Mouse (Mus musculus): ENCODE results near the gene Cdhr5. TPM values are rescaled to one million over a fixed set of nuclear protein-coding genes. Genes with fewer than 3 reads are reported as not detected.
"Not testable (repeated sequence)": the region's sequence is repeated elsewhere in the genome, so short reads cannot be mapped to it uniquely, and the experiment has no call there.

Gene Cdhr5
- polyA plus RNA-seq, 1 experiment from 2014 or later: not detected

GRCm38 (mm10) chr7:141268466-141269272 lies 7.9 kb downstream of the Cdhr5 start:
- Histone ChIP-seq H3K9me3 (no peaks in the 10 kb centered on the region), H3K4me3 (no peak overlapping the region), H3K4me2 (no peak overlapping the region), H3K36me3 (replicated peaks) (peaks cover 2% of the 10 kb centered on the region; the same call in 1 of the 2 replicates), H3K27ac (no peak overlapping the region), H3K27me3 (replicated peaks) (no peaks in the 10 kb centered on the region), H3K9ac (no peak overlapping the region), H3K4me1 (peaks cover 5% of the 10 kb centered on the region; the same call in 1 of the 2 replicates)
- ATAC-seq (replicated peaks): no peak
- WGBS: 84% methylated on average over 24 of the region's 24 CpGs

DNA sequence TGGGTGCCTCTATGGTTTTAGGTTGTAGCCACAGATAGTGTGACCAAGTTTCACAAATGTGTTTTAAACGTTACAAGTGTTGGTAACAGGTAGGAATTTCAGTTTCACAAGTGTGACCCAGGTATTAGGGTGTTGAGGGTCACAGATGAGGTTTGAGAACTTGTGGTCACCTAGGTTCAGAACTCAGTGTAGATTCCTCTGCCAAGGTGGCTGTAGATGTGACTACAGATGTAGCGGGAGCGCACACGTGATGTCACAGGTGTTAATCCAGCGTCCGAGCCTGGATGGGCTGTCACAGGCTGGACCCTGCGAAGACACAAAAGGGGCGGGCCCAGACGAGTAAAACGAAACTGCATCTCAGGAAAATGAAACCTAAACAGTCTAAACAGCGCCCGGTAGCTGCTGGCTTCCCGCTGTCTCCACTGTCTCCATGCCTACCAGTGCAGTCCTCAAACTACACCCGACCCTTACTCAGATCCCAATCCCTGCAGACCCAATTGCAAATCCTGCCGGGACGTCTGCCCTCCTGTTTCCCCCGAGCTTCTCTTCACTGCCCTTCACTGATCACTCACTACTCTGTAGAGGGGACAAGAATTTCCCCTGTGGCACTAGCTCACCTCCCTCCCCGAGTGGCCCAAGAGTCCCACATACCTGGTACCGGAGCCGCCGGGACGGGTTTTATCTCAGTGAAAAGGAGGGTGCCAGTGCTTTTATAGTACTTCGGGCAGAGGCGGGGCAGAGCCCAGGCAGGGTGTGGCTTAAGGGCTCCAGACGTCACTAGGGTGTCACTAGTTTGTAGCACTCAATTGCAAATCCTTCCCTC lies 10.6 kb downstream of the Cdhr5 start, which contains the start of gene Irf7:
Gene Irf7 (minus strand): TSS at position 743 of the 823 bp plus-strand sequence.
- Histone ChIP-seq H3K4me2 (peak within 1 kb of the TSS; percentile 48), H3K27ac (no peak within 1 kb of the TSS), H3K4me3 (peak within 1 kb of the TSS; percentile 25), H3K4me1 (peaks cover 5% of the 10 kb centered on the region; the same call in 1 of the 2 replicates), H3K36me3 (replicated peaks) (peaks cover 26% of the 10 kb centered on the region), H3K27me3 (replicated peaks) (no peaks in the 10 kb centered on the region), H3K9me3 (no peaks in the 10 kb centered on the region), H3K9ac (peak within 1 kb of the TSS; percentile 15; the same call in 1 of the 2 replicates)
- 13% methylated on average over 25 of the region's 25 CpGs for whole genome bisulfite sequencing
- ATAC-seq (replicated peaks): peak; percentile 38; the same call in 1 of the 2 replicates

- ATAC-seq (replicated peaks): no peak
Measured at GRCm38 (mm10) chr7:141265411-141265738, 11.2 kb downstream of the Cdhr5 start.

GRCm38 (mm10) chr7:141264761-141265410 lies 11.7 kb downstream of the Cdhr5 start:
- Histone ChIP-seq H3K9me3 (no peaks in the 10 kb centered on the region), H3K4me3 (no peak overlapping the region), H3K27ac (no peak overlapping the region), H3K4me1 (peaks cover 5% of the 10 kb centered on the region; the same call in 1 of the 2 replicates), H3K9ac (no peak overlapping the region), H3K27me3 (replicated peaks) (no peaks in the 10 kb centered on the region), H3K36me3 (replicated peaks) (peaks cover 36% of the 10 kb centered on the region), H3K4me2 (no peak overlapping the region)
- peak; percentile 49; the same call in 1 of the 2 replicates for ATAC-seq (replicated peaks)
- 36% methylated on average over 12 of the region's 12 CpGs for WGBS

More at GRCm38 (mm10) chr7:141265411-141265738, 11.2 kb downstream of the Cdhr5 start:
- peaks cover 32% of the 10 kb centered on the region for H3K36me3 ChIP-seq (replicated peaks)
- WGBS: 33% methylated on average over 11 of the region's 11 CpGs
- H3K27me3 ChIP-seq (replicated peaks): no peaks in the 10 kb centered on the region
- peaks cover 5% of the 10 kb centered on the region; the same call in 1 of the 2 replicates for H3K4me1 ChIP-seq
- H3K4me3 ChIP-seq: no peak overlapping the region
- H3K9ac ChIP-seq: no peak overlapping the region
- peak overlapping the region; percentile 48; the same call in 1 of the 2 replicates for H3K4me2 ChIP-seq
- no peaks in the 10 kb centered on the region for H3K9me3 ChIP-seq
- no peak overlapping the region for H3K27ac ChIP-seq

DNA sequence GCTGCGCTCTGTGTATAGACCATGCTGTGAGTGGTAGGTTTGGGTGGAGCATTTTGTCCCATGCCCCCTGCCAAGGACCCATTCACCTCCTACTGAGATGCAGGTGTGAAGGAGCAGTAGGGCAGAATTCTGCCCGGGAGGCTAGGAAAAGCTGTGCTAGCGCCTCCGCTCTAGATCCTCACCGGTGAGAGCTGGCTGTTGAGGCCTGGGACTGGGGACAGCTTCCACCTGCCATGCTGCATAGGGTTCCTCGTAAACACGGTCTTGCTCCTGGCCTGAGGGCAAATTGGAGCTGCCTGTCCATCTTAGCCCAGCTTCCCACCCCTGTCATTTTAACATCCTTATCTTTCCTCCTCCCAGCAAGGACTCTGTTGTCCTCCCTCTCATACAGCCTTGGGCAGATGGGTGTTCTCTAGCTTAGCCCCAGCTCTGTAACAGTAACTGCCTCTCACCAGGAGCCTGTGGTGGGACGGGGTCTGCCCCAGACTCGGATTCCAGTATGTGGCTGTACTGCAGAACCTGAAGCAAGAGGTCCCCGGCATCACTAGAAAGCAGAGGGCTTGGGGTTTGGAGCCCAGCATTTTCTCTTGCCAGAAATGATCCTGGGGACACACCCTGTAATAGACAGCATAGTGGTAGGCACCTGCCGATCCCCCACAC lies 12.4 kb downstream of the Cdhr5 start:
- ATAC-seq (replicated peaks): no peak

DNA sequence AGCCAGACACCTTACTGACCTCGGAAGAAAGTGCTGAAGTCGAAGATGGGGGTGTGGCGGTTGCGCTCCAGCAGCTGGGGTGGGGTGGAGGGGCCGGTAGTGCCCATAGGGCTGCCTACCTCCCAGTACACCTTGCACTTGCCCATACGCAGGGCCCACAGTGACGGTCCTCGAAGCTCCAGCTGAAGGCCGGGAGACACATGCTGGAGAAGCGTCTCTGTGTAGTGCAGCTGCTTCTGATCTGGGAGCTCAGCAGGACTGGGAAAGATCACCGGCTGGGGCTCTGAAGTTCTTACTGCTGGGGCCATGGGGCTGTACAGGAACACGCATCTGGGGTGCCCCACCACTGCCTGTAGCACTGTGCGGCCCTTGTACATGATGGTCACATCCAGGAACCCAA lies 12.9 kb downstream of the Cdhr5 start:
- 89% methylated on average over 13 of the region's 13 CpGs for WGBS
- no peak overlapping the region for H3K4me2 ChIP-seq
- no peaks in the 10 kb centered on the region for H3K27me3 ChIP-seq (replicated peaks)
- peaks cover 5% of the 10 kb centered on the region; the same call in 1 of the 2 replicates for H3K4me1 ChIP-seq
- H3K36me3 ChIP-seq (replicated peaks): peaks cover 49% of the 10 kb centered on the region
- H3K9me3 ChIP-seq: no peaks in the 10 kb centered on the region
- H3K4me3 ChIP-seq: no peak overlapping the region
- ATAC-seq (replicated peaks): no peak
- no peak overlapping the region for H3K9ac ChIP-seq
- no peak overlapping the region for H3K27ac ChIP-seq

More for the DNA sequence above, 12.4 kb downstream of the Cdhr5 start:
- Histone ChIP-seq H3K27me3 (replicated peaks) (no peaks in the 10 kb centered on the region), H3K4me3 (no peak overlapping the region), H3K9me3 (no peaks in the 10 kb centered on the region), H3K27ac (no peak overlapping the region), H3K4me1 (peaks cover 5% of the 10 kb centered on the region; the same call in 1 of the 2 replicates), H3K36me3 (replicated peaks) (peaks cover 44% of the 10 kb centered on the region), H3K4me2 (no peak overlapping the region), H3K9ac (no peak overlapping the region)
- WGBS: 78% methylated on average over 11 of the region's 11 CpGs

- 96% methylated on average over 3 of the region's 3 CpGs for WGBS
- Histone ChIP-seq H3K27ac (no peak overlapping the region), H3K36me3 (replicated peaks) (peaks cover 69% of the 10 kb centered on the region)
Measured at GRCm38 (mm10) chr7:141261480-141261879, 15.1 kb downstream of the Cdhr5 start.

DNA sequence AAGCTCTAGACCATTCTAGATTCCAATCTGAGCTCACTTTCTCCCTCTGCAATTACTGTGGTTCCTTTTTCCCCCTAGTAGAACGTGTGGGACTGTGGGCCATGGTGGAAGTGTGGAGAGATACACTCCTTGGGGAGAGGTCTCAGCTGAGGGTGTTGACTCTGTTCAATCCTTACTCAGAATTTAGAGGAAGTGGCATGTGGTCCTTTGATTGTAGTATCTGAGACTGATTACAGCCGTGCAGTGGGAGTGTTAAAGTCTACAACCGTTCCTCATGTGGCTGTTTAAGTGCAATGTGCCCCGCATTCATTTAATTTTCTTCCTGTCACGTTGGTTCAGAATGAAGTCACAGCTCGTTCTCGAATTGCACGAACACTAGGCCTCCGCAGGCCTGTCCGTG lies 20.4 kb downstream of the Cdhr5 start:
- no peak for ATAC-seq (replicated peaks)
- Histone ChIP-seq H3K9ac (no peak overlapping the region), H3K27ac (no peak overlapping the region), H3K4me3 (no peak overlapping the region), H3K36me3 (replicated peaks) (peaks cover 63% of the 10 kb centered on the region), H3K9me3 (no peaks in the 10 kb centered on the region), H3K4me2 (no peak overlapping the region), H3K27me3 (replicated peaks) (no peaks in the 10 kb centered on the region), H3K4me1 (no peaks in the 10 kb centered on the region)
- 93% methylated on average over 10 of the region's 10 CpGs for WGBS

More at GRCm38 (mm10) chr7:141261480-141261879, 15.1 kb downstream of the Cdhr5 start:
- Histone ChIP-seq H3K4me3 (no peak overlapping the region), H3K4me2 (no peak overlapping the region), H3K9me3 (no peaks in the 10 kb centered on the region), H3K27me3 (replicated peaks) (no peaks in the 10 kb centered on the region), H3K9ac (no peak overlapping the region), H3K4me1 (peaks cover 5% of the 10 kb centered on the region; the same call in 1 of the 2 replicates)
- no peak for ATAC-seq (replicated peaks)

DNA sequence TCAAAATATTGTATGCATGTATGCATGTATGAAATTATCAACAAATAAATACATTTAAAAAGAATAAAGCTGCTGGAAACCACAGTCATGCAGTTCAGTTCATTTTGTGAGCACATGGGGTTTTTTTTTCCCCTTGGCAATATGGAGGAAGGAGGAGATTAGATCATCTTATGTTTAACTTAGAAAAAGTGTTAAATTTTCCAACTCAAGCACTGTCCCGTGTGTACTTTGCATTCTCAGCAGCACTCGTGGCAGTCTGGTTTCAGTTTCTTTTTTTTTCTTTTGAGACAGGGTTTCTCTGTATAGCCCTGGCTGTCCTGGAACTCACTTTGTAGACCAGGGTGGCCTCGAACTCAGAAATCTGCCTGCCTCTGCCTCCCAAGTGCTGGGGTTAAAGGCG lies 26.1 kb downstream of the Cdhr5 start:
- not testable (repeated sequence) for H3K4me3 ChIP-seq; H3K27ac ChIP-seq; H3K9me3 ChIP-seq; ATAC-seq (replicated peaks); H3K4me2 ChIP-seq; H3K27me3 ChIP-seq (replicated peaks); H3K4me1 ChIP-seq; H3K9ac ChIP-seq
- WGBS: 95% methylated on average over 4 of the region's 4 CpGs
- peaks cover 37% of the 10 kb centered on the region for H3K36me3 ChIP-seq (replicated peaks)

DNA sequence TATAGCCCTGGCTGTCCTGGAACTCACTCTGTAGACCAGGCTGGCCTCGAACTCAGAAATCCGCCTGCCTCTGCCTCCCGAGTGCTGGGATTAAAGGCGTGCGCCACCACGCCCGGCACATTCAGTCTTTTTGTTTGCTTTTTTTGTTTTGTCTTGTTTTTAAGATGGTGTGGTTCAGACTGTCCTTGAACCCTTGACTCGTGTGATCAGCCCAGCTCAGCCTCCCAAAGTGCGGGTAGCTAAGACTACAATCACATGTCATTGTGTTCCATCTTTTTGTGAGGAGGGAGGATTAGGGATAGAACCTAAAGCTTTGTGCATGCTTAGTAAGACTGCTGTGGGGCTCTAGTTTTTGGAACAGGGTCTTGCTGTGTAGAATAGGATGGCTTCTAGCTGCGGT lies 45.0 kb downstream of the Cdhr5 start:
- H3K27me3 ChIP-seq (replicated peaks): no peaks in the 10 kb centered on the region
- H3K4me3 ChIP-seq: no peak overlapping the region
- H3K9ac ChIP-seq: no peak overlapping the region
- ATAC-seq (replicated peaks): no peak
- no peak overlapping the region for H3K4me2 ChIP-seq
- H3K9me3 ChIP-seq: no peaks in the 10 kb centered on the region
- peaks cover 39% of the 10 kb centered on the region for H3K36me3 ChIP-seq (replicated peaks)
- H3K4me1 ChIP-seq: peaks cover 25% of the 10 kb centered on the region
- WGBS: 89% methylated on average over 9 of the region's 10 CpGs
- H3K27ac ChIP-seq: no peak overlapping the region

DNA sequence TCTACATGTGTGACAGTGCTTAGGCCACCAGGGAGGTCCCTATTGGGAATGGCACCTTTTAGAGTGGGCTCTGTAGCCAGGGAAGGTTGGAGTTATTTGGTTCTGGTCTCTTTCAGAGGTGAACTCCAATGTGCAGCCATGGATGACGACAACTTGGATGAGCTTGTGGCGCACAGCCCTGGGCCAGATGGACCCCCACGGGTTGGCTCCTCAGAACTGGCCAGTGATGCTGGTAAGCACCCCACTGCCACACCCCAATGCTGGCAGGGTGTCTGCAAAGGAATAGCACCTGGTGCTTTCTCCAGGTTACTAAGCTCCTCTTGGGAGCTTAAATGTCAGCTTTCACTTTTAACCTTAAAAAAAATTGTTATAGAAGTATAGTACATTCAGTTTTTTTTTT lies 45.5 kb downstream of the Cdhr5 start:
- H3K9ac ChIP-seq: no peak overlapping the region
- peaks cover 25% of the 10 kb centered on the region for H3K4me1 ChIP-seq
- H3K4me2 ChIP-seq: no peak overlapping the region
- no peaks in the 10 kb centered on the region for H3K27me3 ChIP-seq (replicated peaks)
- no peak overlapping the region for H3K27ac ChIP-seq
- WGBS: 94% methylated on average over 3 of the region's 3 CpGs
- H3K36me3 ChIP-seq (replicated peaks): peaks cover 39% of the 10 kb centered on the region
- H3K9me3 ChIP-seq: no peaks in the 10 kb centered on the region
- ATAC-seq (replicated peaks): no peak
- no peak overlapping the region for H3K4me3 ChIP-seq

All from midbrain, embryonic 15.5 days (tissue).